Mouse (Mus musculus) embryonic facial prominence, embryonic 11.5 days (tissue): ENCODE data around the gene Gnb2. TPM values are rescaled to one million over a fixed set of nuclear protein-coding genes. Genes with fewer than 3 reads are reported as not detected.

ENCODE experiments used
- ATAC-seq: fragments of 200-750 bp; cut with Nextera tagmentation; replicated peaks from 2 replicates; pipeline ENCODE4 v1.8.0; 2017; ENCODE audit warnings: low read depth; ENCODE audit not compliant: insufficient number of reproducible peaks, low FRiP score, low TSS enrichment
- DNase-seq: peaks from one replicate; pipeline ENCODE4 v3.0.0-alpha.2; 2015; ENCODE audit warnings: low spot score
- H3K27ac ChIP-seq: fragments of 300-500 bp; sonication (generic); replicated peaks from 2 replicates; pipeline ENCODE4 v1.5.1; 2014; ENCODE audit warnings: mild to moderate bottlenecking, low read depth, low read length, control low read depth
- H3K27me3 ChIP-seq: fragments of 300-500 bp; sonication (generic); 2 replicates; pipeline ENCODE4 v1.6.1; 2014; ENCODE audit warnings: mild to moderate bottlenecking, low read length, moderate library complexity, mixed read lengths; ENCODE audit not compliant: control insufficient read depth, insufficient read depth
- H3K36me3 ChIP-seq: fragments of 300-500 bp; sonication (generic); replicated peaks from 2 replicates; pipeline ENCODE4 v1.6.1; 2014; ENCODE audit warnings: low read depth, mild to moderate bottlenecking, low read length, moderate library complexity, mixed read lengths; ENCODE audit not compliant: control insufficient read depth, insufficient read depth
- H3K4me1 ChIP-seq: fragments of 300-500 bp; sonication (generic); 2 replicates; pipeline ENCODE4 v1.6.1; 2014; ENCODE audit warnings: low read length, mixed read lengths; ENCODE audit not compliant: control insufficient read depth, insufficient read depth
- H3K4me2 ChIP-seq: fragments of 300-500 bp; sonication (generic); 2 replicates; pipeline ENCODE4 v1.6.1; 2014; ENCODE audit warnings: low read depth, mild to moderate bottlenecking, control low read depth, low read length, moderate library complexity
- H3K4me3 ChIP-seq: fragments of 300-500 bp; sonication (generic); 2 replicates; pipeline ENCODE4 v1.5.1; 2014; ENCODE audit warnings: low read depth, low read length, control low read depth
- H3K9ac ChIP-seq: fragments of 300-500 bp; sonication (generic); replicated peaks from 2 replicates; pipeline ENCODE4 v1.6.1; 2014; ENCODE audit warnings: mild to moderate bottlenecking, control low read depth, low read length
- H3K9me3 ChIP-seq: fragments of 300-500 bp; sonication (generic); replicated peaks from 2 replicates; pipeline ENCODE4 v1.6.1; 2016; ENCODE audit warnings: mild to moderate bottlenecking, low read length, inconsistent platforms, mixed read lengths; ENCODE audit not compliant: control insufficient read depth
- WGBS: fragments of 180-500 bp; shearing (Covaris S2); extraction: QIAGEN DNeasy Blood & Tissue Kit; methylation state at CpG from one replicate; pipeline ENCODE4 v1.1.7; 2014; 5-methylcytosine and 5-hydroxymethylcytosine counted together
- polyA plus RNA-seq: library from polyadenylated mRNA; unstranded; fragments of >200 nt; fragmentation: Nextera tagmentation; extraction: Ambion mirVana; gene quantifications from 2 replicates; pipeline ENCODE4 v1.2.1, GENCODE M21; 2014

Gene Gnb2
- polyA plus RNA-seq, 1 experiment from 2014 or later, result 367 TPM

GRCm38 (mm10) chr5:137569031-137569430, 35.7 kb upstream of the Gnb2 start:
- Histone ChIP-seq H3K4me1 (no peaks in the 10 kb centered on the region), H3K27ac (no peak overlapping the region), H3K27me3 (no peaks in the 10 kb centered on the region), H3K9me3 (no peaks in the 10 kb centered on the region), H3K4me2 (no peak overlapping the region), H3K36me3 (no peaks in the 10 kb centered on the region), H3K4me3 (no peak overlapping the region), H3K9ac (no peak overlapping the region)
- no peak for ATAC-seq
- WGBS, result 78% methylated on average over 12 of the region's 12 CpGs
- no peak for DNase-seq

GRCm38 (mm10) chr5:137568223-137568798, 35.0 kb upstream of the Gnb2 start:
- ATAC-seq (no peak), DNase-seq (no peak)
- H3K4me3 ChIP-seq, result no peak overlapping the region
- no peaks in the 10 kb centered on the region for H3K27me3 ChIP-seq
- H3K36me3 ChIP-seq, result no peaks in the 10 kb centered on the region
- no peak overlapping the region for H3K9ac ChIP-seq
- WGBS, result 84% methylated on average over 8 of the region's 8 CpGs
- no peak overlapping the region for H3K27ac ChIP-seq
- H3K4me1 ChIP-seq, result no peaks in the 10 kb centered on the region
- no peak overlapping the region for H3K4me2 ChIP-seq
- H3K9me3 ChIP-seq, result no peaks in the 10 kb centered on the region

- Histone ChIP-seq H3K36me3 (no peaks in the 10 kb centered on the region), H3K9me3 (no peaks in the 10 kb centered on the region), H3K4me3 (no peak overlapping the region), H3K27ac (no peak overlapping the region), H3K27me3 (no peaks in the 10 kb centered on the region), H3K4me1 (no peaks in the 10 kb centered on the region), H3K4me2 (no peak overlapping the region), H3K9ac (no peak overlapping the region)
- no peak for DNase-seq
- WGBS, result 95% methylated on average over 5 of the region's 5 CpGs
- no peak for ATAC-seq
Measured at GRCm38 (mm10) chr5:137566416-137566815, 33.1 kb upstream of the Gnb2 start.

- no peaks in the 10 kb centered on the region for H3K9me3 ChIP-seq
- no peaks in the 10 kb centered on the region for H3K36me3 ChIP-seq
- H3K9ac ChIP-seq, result no peak overlapping the region
- H3K4me1 ChIP-seq, result no peaks in the 10 kb centered on the region
- no peak overlapping the region for H3K27ac ChIP-seq
- no peak for DNase-seq
- ATAC-seq, result no peak
- H3K27me3 ChIP-seq, result no peaks in the 10 kb centered on the region
- WGBS, result 67% methylated on average over 6 of the region's 6 CpGs
- H3K4me3 ChIP-seq, result no peak overlapping the region
- no peak overlapping the region for H3K4me2 ChIP-seq
Measured at GRCm38 (mm10) chr5:137565744-137566143, 32.4 kb upstream of the Gnb2 start.

- H3K27ac ChIP-seq, result no peak overlapping the region
- H3K36me3 ChIP-seq, result no peaks in the 10 kb centered on the region
- no peaks in the 10 kb centered on the region for H3K27me3 ChIP-seq
- no peaks in the 10 kb centered on the region for H3K4me1 ChIP-seq
- WGBS, result 68% methylated on average over 10 of the region's 10 CpGs
- no peak overlapping the region for H3K4me2 ChIP-seq
- H3K4me3 ChIP-seq, result no peak overlapping the region
- ATAC-seq (no peak), DNase-seq (no peak)
- no peaks in the 10 kb centered on the region for H3K9me3 ChIP-seq
- H3K9ac ChIP-seq, result no peak overlapping the region
Measured at GRCm38 (mm10) chr5:137562965-137563364, 29.7 kb upstream of the Gnb2 start.

- no peak overlapping the region for H3K4me3 ChIP-seq
- DNase-seq (no peak), ATAC-seq (no peak)
- H3K9ac ChIP-seq, result no peak overlapping the region
- H3K27ac ChIP-seq, result no peak overlapping the region
- no peaks in the 10 kb centered on the region for H3K4me1 ChIP-seq
- no peaks in the 10 kb centered on the region for H3K9me3 ChIP-seq
- WGBS, result 70% methylated on average over 6 of the region's 6 CpGs
- no peak overlapping the region for H3K4me2 ChIP-seq
- H3K27me3 ChIP-seq, result no peaks in the 10 kb centered on the region
- no peaks in the 10 kb centered on the region for H3K36me3 ChIP-seq
Measured at GRCm38 (mm10) chr5:137561556-137561955, 28.2 kb upstream of the Gnb2 start.

GRCm38 (mm10) chr5:137553898-137554297, 20.6 kb upstream of the Gnb2 start:
- no peak overlapping the region for H3K9ac ChIP-seq
- no peak for DNase-seq
- peak overlapping the region; percentile 19; the same call in 1 of the 2 replicates for H3K4me2 ChIP-seq
- peak; percentile 48; the same call in 1 of the 2 replicates for ATAC-seq
- H3K36me3 ChIP-seq, result no peaks in the 10 kb centered on the region
- H3K4me3 ChIP-seq, result no peak overlapping the region; the same call in 1 of the 2 replicates
- no peaks in the 10 kb centered on the region for H3K4me1 ChIP-seq
- 47% methylated on average over 11 of the region's 11 CpGs for WGBS
- H3K27me3 ChIP-seq, result no peaks in the 10 kb centered on the region; the same call in 1 of the 2 replicates
- H3K9me3 ChIP-seq, result no peaks in the 10 kb centered on the region
- no peak overlapping the region for H3K27ac ChIP-seq

- Histone ChIP-seq H3K36me3 (no peaks in the 10 kb centered on the region), H3K27me3 (no peaks in the 10 kb centered on the region; the same call in 1 of the 2 replicates), H3K4me1 (no peaks in the 10 kb centered on the region), H3K27ac (no peak within 1 kb of the TSS), H3K4me3 (peak within 1 kb of the TSS; percentile 17), H3K9me3 (no peaks in the 10 kb centered on the region), H3K9ac (no peak within 1 kb of the TSS), H3K4me2 (peak within 1 kb of the TSS; percentile 19)
- 1% methylated on average over 32 of the region's 37 CpGs for WGBS
- DNase-seq, result peak; percentile 86
- peak; percentile 80 for ATAC-seq
Measured at GRCm38 (mm10) chr5:137553411-137553837, 20.1 kb upstream of the Gnb2 start, which contains the start of gene Actl6b. Gene Actl6b (plus strand): TSS chr5:137553517.
